Mouse (Mus musculus) E14TG2a.4 (cell line): ENCODE data around the gene Gm20379.

Experiments used
- CTCF ChIP-seq: conservative IDR thresholded peaks from 2 replicates; pipeline ENCODE4 v1.5.1; 2014; ENCODE audit warnings: low read length
- NANOG ChIP-seq: IDR thresholded peaks from 2 replicates; pipeline ENCODE4 v1.6.1; 2014; ENCODE audit warnings: borderline replicate concordance, low read length, mixed read lengths

DNA sequence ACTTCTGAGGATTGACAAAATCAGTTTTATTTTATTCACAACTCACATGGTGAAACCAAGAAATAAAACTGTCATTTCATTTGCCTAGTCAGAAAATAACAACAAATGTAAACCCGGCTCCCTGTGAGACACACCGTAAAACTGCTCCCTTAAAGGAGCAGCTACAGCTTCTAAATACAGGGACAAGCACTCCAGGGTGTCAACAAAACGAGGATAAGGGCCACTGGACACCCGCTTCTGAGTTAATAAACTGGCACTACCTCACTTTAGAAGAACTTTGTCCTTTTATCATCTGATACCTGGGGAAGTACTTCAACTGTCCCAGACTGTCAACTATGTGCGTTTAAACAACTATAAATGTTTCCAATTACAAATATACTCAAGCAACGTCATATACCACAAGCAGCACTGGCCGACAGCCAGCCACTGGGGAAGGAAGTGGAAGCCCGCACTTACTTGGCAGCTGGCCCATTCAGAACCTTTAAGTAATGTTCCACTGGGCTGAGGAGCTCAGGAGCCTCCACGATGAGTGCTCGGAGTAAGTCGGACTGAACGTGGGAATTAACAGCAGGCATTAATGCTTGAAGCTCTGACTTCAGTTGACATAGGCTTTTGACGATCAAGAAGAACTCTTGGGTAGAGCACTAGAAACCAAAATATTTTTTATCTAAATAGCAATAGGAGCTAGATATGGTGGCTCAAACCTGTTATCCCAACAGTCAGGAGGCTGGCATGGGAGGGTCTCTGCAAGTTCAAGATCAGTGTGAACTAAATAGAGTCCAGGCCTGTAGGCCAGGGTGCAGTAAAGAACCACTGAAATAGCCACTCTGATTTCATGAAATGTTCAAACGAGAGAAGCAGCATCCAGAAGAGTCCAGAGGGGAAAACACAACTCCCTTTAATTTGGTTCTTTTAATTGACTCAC is 31.2 kb upstream of the Gm20379 start:
- TF ChIP-seq CTCF (no peak), NANOG (no peak)
